Mouse (Mus musculus): ENCODE results near the gene Ect2. TPM values are rescaled to one million over a fixed set of nuclear protein-coding genes. Genes with fewer than 3 reads are reported as not detected.
A peak's percentile ranks its signal among the peaks of the same experiment; 100 is the strongest.

Ect2 gene
- polyA plus RNA-seq, 1 experiment from 2014 or later = 113 TPM

DNA sequence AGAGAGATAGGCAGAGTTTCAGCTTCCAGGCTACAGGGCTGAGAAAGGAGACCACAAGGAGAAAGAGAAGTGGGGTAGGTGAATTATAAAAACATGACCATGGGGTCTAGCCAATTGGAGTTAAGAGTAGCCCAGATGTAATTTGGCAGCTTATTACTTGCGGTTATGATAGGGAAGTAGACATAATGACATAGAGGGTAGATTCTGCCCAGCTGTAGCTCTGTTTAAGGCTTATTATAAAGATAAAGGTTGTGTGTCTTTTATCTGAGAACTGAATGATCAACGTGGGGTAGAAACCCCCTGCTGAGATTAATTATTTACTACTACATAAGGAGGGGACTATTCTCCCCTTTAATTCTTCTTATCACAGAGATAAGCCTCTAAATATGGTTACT lies 8.7 kb upstream of the Ect2 start:
- peak; percentile 21 for DNase-seq (ENCODE audit: low spot score, missing footprints)
- Histone ChIP-seq H3K4me1 (ENCODE audit: control insufficient read depth, insufficient read depth, low read length) (no peaks in the 10 kb centered on the region), H3K4me3 (ENCODE audit: low read depth, low read length) (no peak overlapping the region), H3K9me3 (ENCODE audit: control insufficient read depth, low read length) (no peaks in the 10 kb centered on the region), H3K36me3 (ENCODE audit: control insufficient read depth, insufficient read depth, low read length) (no peaks in the 10 kb centered on the region), H3K27ac (ENCODE audit: low read depth, low read length) (no peak overlapping the region), H3K27me3 (ENCODE audit: control insufficient read depth, insufficient read depth, low read length) (no peaks in the 10 kb centered on the region), H3K4me2 (no peak overlapping the region), H3K9ac (ENCODE audit: low read length) (no peak overlapping the region)
- WGBS = 65% methylated on average over 2 of the region's 2 CpGs
- ATAC-seq (ENCODE audit: low FRiP score) = no peak

GRCm38 (mm10) chr3:27161645-27162409 lies 8.1 kb upstream of the Ect2 start:
- ATAC-seq (ENCODE audit: low FRiP score) (no peak), DNase-seq (ENCODE audit: low spot score, missing footprints) (no peak)
- H3K27me3 ChIP-seq (ENCODE audit: control insufficient read depth, insufficient read depth, low read length) = no peaks in the 10 kb centered on the region
- H3K27ac ChIP-seq (ENCODE audit: low read depth, low read length) = no peak overlapping the region
- no peaks in the 10 kb centered on the region for H3K36me3 ChIP-seq (ENCODE audit: control insufficient read depth, insufficient read depth, low read length)
- H3K4me3 ChIP-seq (ENCODE audit: low read depth, low read length) = no peak overlapping the region
- WGBS = 86% methylated on average over 6 of the region's 6 CpGs
- H3K4me1 ChIP-seq (ENCODE audit: control insufficient read depth, insufficient read depth, low read length) = no peaks in the 10 kb centered on the region
- no peak overlapping the region for H3K9ac ChIP-seq (ENCODE audit: low read length)
- no peak overlapping the region for H3K4me2 ChIP-seq
- H3K9me3 ChIP-seq (ENCODE audit: control insufficient read depth, low read length) = no peaks in the 10 kb centered on the region

DNA sequence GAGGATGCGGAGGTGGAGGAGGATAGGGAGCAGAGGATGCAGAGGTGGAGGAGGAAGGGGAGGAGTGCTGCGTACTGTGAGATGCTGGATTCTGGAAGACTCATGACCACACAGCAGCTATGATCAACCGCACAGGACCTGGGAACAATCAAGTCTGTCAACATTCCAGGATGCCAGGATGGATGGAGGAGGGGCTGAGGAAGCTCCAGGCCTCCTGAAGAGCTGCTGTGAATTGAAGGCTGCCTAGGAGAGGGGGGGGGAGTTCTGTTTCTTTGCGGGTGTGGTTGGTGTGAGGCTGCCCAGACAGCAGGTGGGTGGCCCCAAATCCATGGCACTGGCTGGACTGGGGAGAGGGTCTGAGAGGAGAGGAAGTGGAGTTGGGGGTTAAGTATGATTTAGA lies 5.2 kb upstream of the Ect2 start:
- WGBS = 73% methylated on average over 4 of the region's 4 CpGs
- Histone ChIP-seq H3K4me3 (ENCODE audit: low read depth, low read length) (no peak overlapping the region), H3K9me3 (ENCODE audit: control insufficient read depth, low read length) (no peaks in the 10 kb centered on the region), H3K9ac (ENCODE audit: low read length) (no peak overlapping the region), H3K4me1 (ENCODE audit: control insufficient read depth, insufficient read depth, low read length) (peaks cover 4% of the 10 kb centered on the region; the same call in 1 of the 2 replicates), H3K4me2 (no peak overlapping the region), H3K36me3 (ENCODE audit: control insufficient read depth, insufficient read depth, low read length) (no peaks in the 10 kb centered on the region), H3K27ac (ENCODE audit: low read depth, low read length) (no peak overlapping the region), H3K27me3 (ENCODE audit: control insufficient read depth, insufficient read depth, low read length) (no peaks in the 10 kb centered on the region)
- DNase-seq (ENCODE audit: low spot score, missing footprints) = peak; percentile 53
- ATAC-seq (ENCODE audit: low FRiP score) = no peak

GRCm38 (mm10) chr3:27156594-27156949 lies 2.9 kb upstream of the Ect2 start:
- peak; percentile 10 for DNase-seq (ENCODE audit: low spot score, missing footprints)
- Histone ChIP-seq H3K9me3 (ENCODE audit: control insufficient read depth, low read length) (no peaks in the 10 kb centered on the region), H3K27ac (ENCODE audit: low read depth, low read length) (no peak overlapping the region), H3K4me3 (ENCODE audit: low read depth, low read length) (no peak overlapping the region), H3K4me1 (ENCODE audit: control insufficient read depth, insufficient read depth, low read length) (peaks cover 14% of the 10 kb centered on the region), H3K9ac (ENCODE audit: low read length) (no peak overlapping the region), H3K4me2 (no peak overlapping the region), H3K27me3 (ENCODE audit: control insufficient read depth, insufficient read depth, low read length) (no peaks in the 10 kb centered on the region), H3K36me3 (ENCODE audit: control insufficient read depth, insufficient read depth, low read length) (no peaks in the 10 kb centered on the region)
- no peak for ATAC-seq (ENCODE audit: low FRiP score)
- 61% methylated on average over 3 of the region's 3 CpGs for WGBS

DNA sequence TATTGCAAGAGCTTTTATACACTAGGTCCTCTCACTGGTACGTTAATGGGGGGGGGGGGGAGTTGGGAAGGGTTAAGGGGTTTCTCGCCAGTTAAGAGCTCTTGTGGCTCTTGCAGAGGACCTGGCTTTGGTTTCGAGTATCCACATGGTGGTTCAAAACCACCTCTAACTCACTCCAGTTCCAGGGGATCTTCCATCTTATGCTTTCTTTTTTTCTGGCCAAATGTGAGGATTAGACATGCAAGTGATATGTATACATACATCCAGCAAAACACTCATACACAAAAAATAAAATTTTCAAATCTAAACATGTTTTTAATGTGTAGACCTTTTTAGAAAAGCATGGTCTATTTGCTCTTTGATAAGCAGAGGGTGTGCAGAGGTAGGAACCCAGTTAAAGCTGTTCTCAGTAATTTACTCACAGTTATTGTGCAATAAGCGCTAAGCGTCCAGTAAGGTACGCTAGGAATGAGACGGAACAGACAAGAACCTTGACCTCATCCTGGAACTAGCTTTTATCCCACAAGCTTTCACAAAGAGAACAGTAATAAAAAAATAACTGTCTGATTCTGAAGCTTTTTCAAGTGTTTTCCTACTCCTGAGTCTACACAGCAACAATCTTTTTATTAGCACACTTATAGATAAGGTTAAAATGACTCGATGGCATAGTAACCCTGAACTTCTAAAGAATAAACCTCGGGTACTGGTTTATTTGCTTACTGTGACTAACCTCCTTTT lies 2.3 kb upstream of the Ect2 start:
- DNase-seq (ENCODE audit: low spot score, missing footprints) = peak; percentile 51
- no peak overlapping the region for H3K27ac ChIP-seq (ENCODE audit: low read depth, low read length)
- WGBS = 78% methylated on average over 9 of the region's 9 CpGs
- no peaks in the 10 kb centered on the region for H3K36me3 ChIP-seq (ENCODE audit: control insufficient read depth, insufficient read depth, low read length)
- H3K9me3 ChIP-seq (ENCODE audit: control insufficient read depth, low read length) = no peaks in the 10 kb centered on the region
- no peak overlapping the region for H3K4me3 ChIP-seq (ENCODE audit: low read depth, low read length)
- no peak overlapping the region for H3K9ac ChIP-seq (ENCODE audit: low read length)
- H3K4me1 ChIP-seq (ENCODE audit: control insufficient read depth, insufficient read depth, low read length) = peaks cover 17% of the 10 kb centered on the region
- no peak overlapping the region for H3K4me2 ChIP-seq
- H3K27me3 ChIP-seq (ENCODE audit: control insufficient read depth, insufficient read depth, low read length) = no peaks in the 10 kb centered on the region
- no peak for ATAC-seq (ENCODE audit: low FRiP score)

GRCm38 (mm10) chr3:27155051-27155855 lies 1.6 kb upstream of the Ect2 start:
- Histone ChIP-seq H3K27ac (ENCODE audit: low read depth, low read length) (no peak overlapping the region), H3K9ac (ENCODE audit: low read length) (peak overlapping the region; percentile 31), H3K4me2 (no peak overlapping the region), H3K9me3 (ENCODE audit: control insufficient read depth, low read length) (no peaks in the 10 kb centered on the region), H3K4me3 (ENCODE audit: low read depth, low read length) (no peak overlapping the region), H3K36me3 (ENCODE audit: control insufficient read depth, insufficient read depth, low read length) (no peaks in the 10 kb centered on the region), H3K4me1 (ENCODE audit: control insufficient read depth, insufficient read depth, low read length) (peaks cover 17% of the 10 kb centered on the region), H3K27me3 (ENCODE audit: control insufficient read depth, insufficient read depth, low read length) (no peaks in the 10 kb centered on the region)
- ATAC-seq (ENCODE audit: low FRiP score) = no peak
- WGBS = 23% methylated on average over 6 of the region's 6 CpGs
- DNase-seq (ENCODE audit: low spot score, missing footprints) = peak; percentile 90

DNA sequence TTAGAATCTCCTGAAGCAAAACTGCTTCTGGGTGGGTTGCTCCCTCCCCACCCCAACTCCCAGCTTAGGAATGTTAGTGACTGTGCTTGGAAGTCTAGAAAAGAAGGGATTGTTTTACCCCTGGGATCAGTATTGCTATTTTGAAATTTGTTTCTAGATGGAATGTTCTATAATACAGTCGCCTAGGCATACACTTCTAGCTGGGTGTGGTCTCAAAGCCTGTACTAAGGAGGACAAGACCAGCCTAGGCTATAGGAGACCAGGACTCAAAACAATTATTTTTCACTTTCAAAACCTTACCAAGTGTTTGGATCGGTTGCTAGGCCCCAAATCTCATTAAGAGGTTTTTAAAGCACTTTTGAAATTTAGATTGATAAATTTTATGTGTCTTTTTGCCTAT lies 602 bp upstream of the Ect2 start:
- peak overlapping the region; percentile 61 for H3K9ac ChIP-seq (ENCODE audit: low read length)
- WGBS = 62% methylated on average over 2 of the region's 2 CpGs
- H3K4me2 ChIP-seq = peak overlapping the region; percentile 38
- ATAC-seq (ENCODE audit: low FRiP score) (peak; percentile 18; the same call in 1 of the 2 replicates), DNase-seq (ENCODE audit: low spot score, missing footprints) (no peak)
- H3K27me3 ChIP-seq (ENCODE audit: control insufficient read depth, insufficient read depth, low read length) = no peaks in the 10 kb centered on the region
- no peaks in the 10 kb centered on the region for H3K36me3 ChIP-seq (ENCODE audit: control insufficient read depth, insufficient read depth, low read length)
- H3K4me1 ChIP-seq (ENCODE audit: control insufficient read depth, insufficient read depth, low read length) = peaks cover 17% of the 10 kb centered on the region
- H3K4me3 ChIP-seq (ENCODE audit: low read depth, low read length) = peak overlapping the region; percentile 92
- H3K9me3 ChIP-seq (ENCODE audit: control insufficient read depth, low read length) = no peaks in the 10 kb centered on the region
- H3K27ac ChIP-seq (ENCODE audit: low read depth, low read length) = peak overlapping the region; percentile 35; the same call in 1 of the 2 replicates

DNA sequence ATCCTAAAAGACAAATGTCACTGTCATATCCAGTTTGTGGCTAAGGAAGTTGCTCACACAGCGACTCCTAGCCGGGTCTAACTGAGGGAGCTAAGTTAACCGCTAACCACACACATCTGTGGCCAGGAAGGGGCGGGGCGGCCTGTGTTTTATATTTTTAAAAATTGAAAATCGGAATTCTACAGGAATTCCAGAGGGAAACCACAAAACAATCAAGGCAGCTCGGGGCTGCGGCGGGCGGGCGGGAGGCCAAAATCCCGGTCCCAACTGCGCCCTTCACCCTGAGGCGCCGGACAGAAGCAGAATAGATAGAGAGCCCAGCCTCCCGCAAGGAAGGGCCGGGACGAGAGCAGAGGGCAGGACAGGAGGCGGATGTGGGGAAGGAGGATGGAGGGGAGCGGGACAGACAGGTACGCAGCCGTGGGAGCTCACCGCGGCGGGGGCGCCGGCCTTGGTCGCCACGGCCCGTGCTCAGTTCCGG lies 447 bp downstream of the Ect2 start:
- Histone ChIP-seq H3K4me2 (peak overlapping the region; percentile 47), H3K27ac (ENCODE audit: low read depth, low read length) (peak overlapping the region; percentile 40; the same call in 1 of the 2 replicates)
- ATAC-seq (ENCODE audit: low FRiP score) = peak; percentile 3; the same call in 1 of the 2 replicates

More for the DNA sequence above, 447 bp downstream of the Ect2 start:
- Histone ChIP-seq H3K9me3 (ENCODE audit: control insufficient read depth, low read length) (no peaks in the 10 kb centered on the region), H3K9ac (ENCODE audit: low read length) (peak overlapping the region; percentile 89), H3K4me3 (ENCODE audit: low read depth, low read length) (peak overlapping the region; percentile 92), H3K27me3 (ENCODE audit: control insufficient read depth, insufficient read depth, low read length) (no peaks in the 10 kb centered on the region), H3K4me1 (ENCODE audit: control insufficient read depth, insufficient read depth, low read length) (peaks cover 17% of the 10 kb centered on the region), H3K36me3 (ENCODE audit: control insufficient read depth, insufficient read depth, low read length) (peaks cover 2% of the 10 kb centered on the region; the same call in 1 of the 2 replicates)
- under 1% methylated on average over 30 of the region's 31 CpGs for WGBS
- peak; percentile 90 for DNase-seq (ENCODE audit: low spot score, missing footprints)
